Mouse (Mus musculus): ENCODE measurements at regions not wholly inside any gene's neighbourhood (a gene's known extent, or its start where the extent isn't known, plus 50 kb on each side); places are given as distances from the start of the nearest gene placed in this dataset.

- H3K4me2 ChIP-seq, result no peak overlapping the region
- H3K27me3 ChIP-seq, result peaks cover 2% of the 10 kb centered on the region; the same call in 1 of the 2 replicates
- H3K36me3 ChIP-seq, result no peaks in the 10 kb centered on the region
- no peak for ATAC-seq (ENCODE audit: low FRiP score, low read depth)
- peaks cover 9% of the 10 kb centered on the region for H3K4me1 ChIP-seq (replicated peaks)
- no peak overlapping the region for H3K27ac ChIP-seq (replicated peaks)
- no peak overlapping the region for H3K9ac ChIP-seq
- H3K4me3 ChIP-seq, result no peak overlapping the region
- no peaks in the 10 kb centered on the region for H3K9me3 ChIP-seq
- WGBS, result 41% methylated on average over 7 of the region's 7 CpGs
Measured at GRCm38 (mm10) chr10:60914391-60914790, 83.0 kb upstream of the Unc5b start.

GRCm38 (mm10) chr10:60913456-60913900 is 82.1 kb upstream of the Unc5b start:
- WGBS, result 54% methylated on average over 11 of the region's 11 CpGs

GRCm38 (mm10) chr10:60904351-60904750 is 73.0 kb upstream of the Unc5b start:
- Histone ChIP-seq H3K9me3 (no peaks in the 10 kb centered on the region), H3K9ac (no peak overlapping the region), H3K27ac (replicated peaks) (no peak overlapping the region), H3K4me3 (no peak overlapping the region), H3K27me3 (no peaks in the 10 kb centered on the region), H3K4me2 (no peak overlapping the region), H3K4me1 (replicated peaks) (no peaks in the 10 kb centered on the region), H3K36me3 (no peaks in the 10 kb centered on the region)
- no peak for ATAC-seq (ENCODE audit: low FRiP score, low read depth)
- 76% methylated on average over 7 of the region's 7 CpGs for WGBS

More at GRCm38 (mm10) chr10:60913456-60913900, 82.1 kb upstream of the Unc5b start:
- ATAC-seq (ENCODE audit: low FRiP score, low read depth), result peak; percentile 53
- peaks cover 9% of the 10 kb centered on the region for H3K4me1 ChIP-seq (replicated peaks)
- H3K27me3 ChIP-seq, result no peaks in the 10 kb centered on the region
- H3K36me3 ChIP-seq, result no peaks in the 10 kb centered on the region
- no peak overlapping the region for H3K27ac ChIP-seq (replicated peaks)
- no peaks in the 10 kb centered on the region for H3K9me3 ChIP-seq
- no peak overlapping the region for H3K4me3 ChIP-seq
- H3K4me2 ChIP-seq, result no peak overlapping the region
- no peak overlapping the region for H3K9ac ChIP-seq

DNA sequence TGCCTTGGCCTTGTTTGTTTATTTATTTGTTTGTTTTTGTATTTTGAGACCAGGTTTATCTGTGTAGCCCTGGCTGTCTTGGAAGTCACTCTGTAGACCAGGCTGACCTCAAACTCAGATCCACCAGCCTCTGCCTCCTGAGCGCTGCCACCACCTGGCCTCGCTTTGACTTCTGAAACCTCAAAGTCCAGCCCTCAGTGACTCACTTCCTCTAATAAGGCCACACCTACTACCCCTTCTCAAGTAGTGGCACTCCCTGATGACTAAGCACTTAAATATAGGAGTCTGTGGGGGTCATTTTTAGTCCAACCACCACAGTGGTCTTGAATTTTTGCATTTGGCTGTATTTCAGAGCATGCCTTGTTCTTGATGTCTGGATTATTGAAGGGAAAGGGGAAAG is 69.6 kb upstream of the Unc5b start:
- Histone ChIP-seq H3K4me1 (replicated peaks) (no peaks in the 10 kb centered on the region), H3K27ac (replicated peaks) (no peak overlapping the region), H3K9me3 (no peaks in the 10 kb centered on the region), H3K4me2 (no peak overlapping the region), H3K4me3 (no peak overlapping the region), H3K9ac (no peak overlapping the region), H3K36me3 (no peaks in the 10 kb centered on the region), H3K27me3 (no peaks in the 10 kb centered on the region)
- no peak for ATAC-seq (ENCODE audit: low FRiP score, low read depth)
- WGBS, result 83% methylated on average over 2 of the region's 2 CpGs

DNA sequence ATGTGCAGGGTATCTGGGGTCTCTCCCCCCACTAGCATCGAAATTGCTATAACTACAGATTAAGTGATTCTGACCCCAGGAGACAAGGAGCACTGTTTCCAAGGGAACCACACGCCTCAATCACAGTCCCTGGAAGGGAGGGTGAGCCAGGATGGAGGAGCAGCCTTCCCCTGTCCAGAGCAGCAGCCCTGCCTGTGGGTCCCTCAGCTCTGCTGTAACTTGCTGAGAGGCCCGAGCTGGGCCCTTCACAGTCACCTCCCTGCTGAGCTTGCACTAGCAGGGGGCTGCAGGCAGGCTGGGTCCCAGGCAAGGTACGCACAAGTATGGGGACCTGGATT is 62.4 kb upstream of the Unc5b start:
- ATAC-seq (ENCODE audit: low FRiP score, low read depth), result peak; percentile 74
- no peak overlapping the region; the same call in 1 of the 2 replicates for H3K27ac ChIP-seq (replicated peaks)
- H3K4me1 ChIP-seq (replicated peaks), result peaks cover 31% of the 10 kb centered on the region
- H3K4me2 ChIP-seq, result peak overlapping the region; percentile 26
- no peaks in the 10 kb centered on the region for H3K36me3 ChIP-seq
- H3K27me3 ChIP-seq, result no peaks in the 10 kb centered on the region
- 30% methylated on average over 4 of the region's 4 CpGs for WGBS
- no peaks in the 10 kb centered on the region for H3K9me3 ChIP-seq
- no peak overlapping the region for H3K4me3 ChIP-seq
- H3K9ac ChIP-seq, result no peak overlapping the region

- Histone ChIP-seq H3K27ac (replicated peaks) (no peak overlapping the region; the same call in 1 of the 2 replicates), H3K4me3 (no peak overlapping the region)
- peak; percentile 17; the same call in 1 of the 2 replicates for ATAC-seq (ENCODE audit: low FRiP score, low read depth)
Measured at GRCm38 (mm10) chr10:60893130-60893809, 61.9 kb upstream of the Unc5b start.

DNA sequence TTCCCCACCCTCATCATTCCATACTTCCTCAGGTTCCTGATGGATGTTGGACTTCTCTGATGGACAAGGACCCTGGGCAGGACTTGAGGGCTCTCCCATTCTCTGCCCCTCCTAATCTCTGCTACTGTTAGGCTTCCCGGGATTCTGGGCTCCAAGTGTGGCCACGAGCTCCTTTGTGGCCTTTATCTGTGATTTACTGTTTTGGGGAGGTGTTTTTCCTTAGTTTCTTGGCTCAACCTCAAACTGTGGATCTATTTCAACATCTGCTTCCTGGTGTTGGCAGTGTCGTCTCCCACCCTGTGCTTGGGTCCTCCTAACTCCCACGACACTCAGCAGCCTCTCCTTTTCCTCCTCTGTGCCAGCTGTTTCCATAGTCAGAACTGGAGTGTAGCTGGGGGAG is 61.3 kb upstream of the Unc5b start:
- Histone ChIP-seq H3K9ac (no peak overlapping the region), H3K4me1 (replicated peaks) (peaks cover 31% of the 10 kb centered on the region), H3K27me3 (no peaks in the 10 kb centered on the region), H3K9me3 (no peaks in the 10 kb centered on the region), H3K36me3 (no peaks in the 10 kb centered on the region), H3K4me3 (no peak overlapping the region), H3K4me2 (no peak overlapping the region), H3K27ac (replicated peaks) (no peak overlapping the region)
- 59% methylated on average over 4 of the region's 4 CpGs for WGBS
- no peak for ATAC-seq (ENCODE audit: low FRiP score, low read depth)

More at GRCm38 (mm10) chr10:60893130-60893809, 61.9 kb upstream of the Unc5b start:
- Histone ChIP-seq H3K9me3 (no peaks in the 10 kb centered on the region), H3K4me2 (peak overlapping the region; percentile 26), H3K9ac (no peak overlapping the region), H3K27me3 (no peaks in the 10 kb centered on the region), H3K4me1 (replicated peaks) (peaks cover 31% of the 10 kb centered on the region), H3K36me3 (no peaks in the 10 kb centered on the region)
- WGBS, result 52% methylated on average over 22 of the region's 22 CpGs

DNA sequence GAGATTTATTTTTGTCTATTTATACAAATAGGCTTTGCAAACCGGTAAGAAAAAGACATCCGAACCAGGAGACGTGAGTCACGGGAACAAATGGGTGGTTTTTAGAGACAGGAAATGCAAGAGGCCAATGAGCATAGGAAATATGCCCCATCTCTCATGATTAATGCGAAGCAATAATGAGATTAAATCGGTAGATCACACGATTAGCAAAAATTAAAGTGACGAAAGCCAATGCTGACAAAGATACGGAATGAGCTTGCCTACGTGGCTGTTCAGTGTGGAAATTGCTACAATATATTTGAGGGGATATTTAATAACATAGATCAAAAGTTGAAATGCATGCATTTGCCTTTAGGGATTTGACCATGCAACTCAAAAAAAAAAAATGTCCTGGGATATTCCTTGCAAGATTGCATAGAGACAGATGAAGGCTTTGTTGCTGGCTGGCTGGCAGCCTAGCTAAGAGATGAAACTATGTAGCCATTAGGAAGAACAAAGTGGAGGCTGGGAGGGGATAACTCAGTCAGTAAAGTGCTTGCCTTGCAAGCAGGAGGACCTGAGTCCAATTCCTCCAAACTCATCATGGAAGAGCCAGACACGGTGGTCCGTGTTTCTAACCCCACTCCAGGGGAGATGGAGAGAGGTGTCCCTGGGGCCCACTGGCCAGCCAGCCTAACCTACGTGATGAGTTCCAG is 60.2 kb upstream of the Unc5b start:
- no peak overlapping the region for H3K27ac ChIP-seq (replicated peaks)
- H3K36me3 ChIP-seq, result no peaks in the 10 kb centered on the region
- H3K4me2 ChIP-seq, result no peak overlapping the region
- H3K9me3 ChIP-seq, result no peaks in the 10 kb centered on the region
- H3K9ac ChIP-seq, result no peak overlapping the region
- peaks cover 31% of the 10 kb centered on the region for H3K4me1 ChIP-seq (replicated peaks)
- no peaks in the 10 kb centered on the region for H3K27me3 ChIP-seq
- WGBS, result 74% methylated on average over 13 of the region's 13 CpGs
- no peak for ATAC-seq (ENCODE audit: low FRiP score, low read depth)
- H3K4me3 ChIP-seq, result no peak overlapping the region

DNA sequence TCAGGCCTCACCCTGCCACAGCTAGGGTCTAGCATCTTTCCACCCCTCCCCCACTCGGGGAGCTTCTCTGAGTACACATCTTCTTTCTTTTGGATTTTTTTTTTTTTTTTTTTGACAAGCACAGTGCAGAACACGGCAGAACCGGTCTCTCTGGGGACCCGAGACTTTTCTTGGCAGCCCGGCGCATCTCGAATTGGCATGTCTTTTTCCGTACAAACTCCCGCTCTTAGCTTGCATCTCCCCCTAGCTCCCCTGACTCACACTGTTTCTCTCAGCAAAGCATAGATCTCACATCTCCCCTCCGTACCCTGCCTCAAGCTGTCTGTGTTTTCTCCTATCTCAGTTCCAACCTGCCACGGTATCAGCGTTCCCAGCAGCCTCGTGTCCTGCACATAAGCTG is 58.4 kb upstream of the Unc5b start:
- no peak overlapping the region; the same call in 1 of the 2 replicates for H3K27ac ChIP-seq (replicated peaks)
- no peak overlapping the region for H3K4me2 ChIP-seq
- ATAC-seq (ENCODE audit: low FRiP score, low read depth), result no peak
- H3K4me1 ChIP-seq (replicated peaks), result peaks cover 35% of the 10 kb centered on the region
- no peak overlapping the region for H3K9ac ChIP-seq
- H3K36me3 ChIP-seq, result no peaks in the 10 kb centered on the region
- no peaks in the 10 kb centered on the region for H3K27me3 ChIP-seq
- H3K9me3 ChIP-seq, result no peaks in the 10 kb centered on the region
- no peak overlapping the region for H3K4me3 ChIP-seq
- 71% methylated on average over 13 of the region's 13 CpGs for WGBS

GRCm38 (mm10) chr10:60888541-60888940 is 57.2 kb upstream of the Unc5b start:
- H3K4me2 ChIP-seq, result no peak overlapping the region
- H3K4me3 ChIP-seq, result no peak overlapping the region
- H3K36me3 ChIP-seq, result no peaks in the 10 kb centered on the region
- WGBS, result 66% methylated on average over 7 of the region's 7 CpGs
- H3K27ac ChIP-seq (replicated peaks), result no peak overlapping the region
- no peak for ATAC-seq (ENCODE audit: low FRiP score, low read depth)
- peaks cover 26% of the 10 kb centered on the region for H3K4me1 ChIP-seq (replicated peaks)
- no peaks in the 10 kb centered on the region for H3K9me3 ChIP-seq
- no peaks in the 10 kb centered on the region for H3K27me3 ChIP-seq
- H3K9ac ChIP-seq, result no peak overlapping the region

DNA sequence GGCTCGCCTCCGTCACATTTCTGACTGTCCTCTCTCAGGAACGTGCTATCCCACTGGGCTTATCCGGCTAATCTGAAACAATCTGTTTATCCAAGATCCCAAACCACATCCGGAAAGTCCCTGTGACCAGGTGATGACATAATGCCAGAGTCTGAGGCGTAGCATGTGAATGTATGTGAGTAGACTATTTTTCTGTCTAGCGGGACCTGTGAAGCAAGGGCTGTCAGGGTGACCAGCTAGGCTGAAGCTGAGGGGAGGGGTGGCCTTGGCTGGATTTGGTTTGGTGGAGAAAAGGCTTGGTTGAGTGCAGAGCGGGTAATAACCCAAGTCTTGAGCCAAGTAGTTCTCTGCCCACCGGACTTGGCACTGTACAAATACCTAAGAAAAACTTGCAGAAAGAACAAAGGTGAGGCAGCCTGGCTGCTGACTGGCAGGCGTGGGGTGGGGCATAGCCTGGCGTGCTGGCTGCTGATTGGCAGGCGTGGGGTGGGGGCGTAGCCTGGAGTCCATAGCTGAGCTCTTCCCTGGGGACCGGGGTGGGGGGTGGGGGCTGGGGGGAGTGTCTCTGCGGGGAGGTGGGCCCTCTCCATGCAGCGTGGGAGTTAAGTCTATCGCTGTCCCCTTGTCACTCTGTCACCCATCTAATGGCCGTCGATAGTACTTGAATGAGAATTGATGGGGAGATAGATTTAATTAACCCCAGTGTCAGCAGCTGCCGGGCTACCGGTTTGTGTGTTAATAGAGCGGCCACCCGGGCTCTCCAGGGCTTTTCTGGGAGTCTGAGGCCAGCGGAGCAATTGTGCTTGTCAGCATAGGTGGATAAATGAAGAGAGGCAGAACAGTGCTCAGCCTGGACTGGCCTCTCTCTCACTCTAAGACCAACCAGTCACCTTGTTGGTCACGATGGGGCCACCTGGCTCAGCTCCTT is 54.2 kb upstream of the Unc5b start:
- Histone ChIP-seq H3K36me3 (no peaks in the 10 kb centered on the region), H3K4me3 (no peak overlapping the region), H3K27me3 (no peaks in the 10 kb centered on the region), H3K9me3 (no peaks in the 10 kb centered on the region), H3K27ac (replicated peaks) (no peak overlapping the region), H3K4me1 (replicated peaks) (peaks cover 10% of the 10 kb centered on the region), H3K9ac (no peak overlapping the region), H3K4me2 (peak overlapping the region; percentile 45)
- ATAC-seq (ENCODE audit: low FRiP score, low read depth), result peak; percentile 79
- 24% methylated on average over 24 of the region's 25 CpGs for WGBS

DNA sequence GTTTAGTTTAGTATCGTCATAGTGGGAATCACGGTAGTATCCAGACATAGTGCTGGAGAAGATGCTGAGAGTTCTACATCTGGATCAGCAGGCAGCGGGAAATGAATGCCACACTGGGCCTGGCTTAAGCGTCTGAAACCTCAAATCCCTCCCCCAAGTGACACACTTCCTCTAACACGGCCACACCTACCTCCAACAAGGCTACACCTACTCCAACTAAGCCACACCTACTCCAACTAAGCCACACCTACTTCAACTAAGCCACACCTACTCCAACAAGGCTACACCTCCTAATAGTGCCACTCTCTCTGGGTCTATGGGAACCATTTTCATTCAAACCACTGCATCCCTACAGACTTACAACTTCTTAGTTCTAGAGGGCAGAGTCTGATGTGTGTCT is 53.4 kb upstream of the Unc5b start:
- Histone ChIP-seq H3K9me3 (no peaks in the 10 kb centered on the region), H3K9ac (no peak overlapping the region), H3K27me3 (no peaks in the 10 kb centered on the region), H3K4me2 (no peak overlapping the region), H3K4me1 (replicated peaks) (peaks cover 10% of the 10 kb centered on the region), H3K4me3 (no peak overlapping the region), H3K36me3 (no peaks in the 10 kb centered on the region), H3K27ac (replicated peaks) (no peak overlapping the region)
- no peak for ATAC-seq (ENCODE audit: low FRiP score, low read depth)
- 90% methylated on average over 5 of the region's 5 CpGs for WGBS
